Mouse (Mus musculus) left cerebral cortex, adult 8-10 months (tissue): ENCODE measurements around the gene Tbc1d10b. TPM values are rescaled to one million over a fixed set of nuclear protein-coding genes. Genes with fewer than 3 reads are reported as not detected.
"Not testable (repeated sequence)": the region's sequence is repeated elsewhere in the genome, so short reads cannot be mapped to it uniquely, and the experiment has no call there.

Experiments used
- DNase-seq, 2 experiments: peaks; one replicate each; pipeline ENCODE4 v3.0.0; 2022; ENCODE audit warnings: low spot score in 2 of 2
- total RNA-seq, 4 experiments: library from RNA; stranded (reverse); gene quantifications; 2 replicates each; pipeline ENCODE4 v1.2.4; 2022

Tbc1d10b gene
- 100 to 1,000 TPM in 2 of 4 experiments, 10 to 100 TPM in 2; 89.4 to 105 (median 96.9) TPM for total RNA-seq

DNA sequence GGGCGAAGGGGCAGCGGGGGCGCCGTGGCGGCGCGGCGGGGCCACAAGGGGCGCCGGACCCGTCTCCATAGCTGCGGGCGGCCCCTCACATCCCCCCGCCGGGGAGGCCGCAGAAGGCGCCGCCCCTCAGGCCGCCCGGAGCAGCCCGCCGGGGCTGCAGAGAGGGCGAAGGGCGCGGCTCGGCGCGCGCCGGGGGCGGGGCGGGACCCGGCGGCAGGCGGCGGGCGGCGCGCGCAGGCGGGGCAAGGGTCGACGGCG, at the start of gene Tbc1d10b:
TSS of gene Tbc1d10b (minus strand) at position 174 of the 258 bp plus-strand sequence.
- DNase-seq = no peak

DNA sequence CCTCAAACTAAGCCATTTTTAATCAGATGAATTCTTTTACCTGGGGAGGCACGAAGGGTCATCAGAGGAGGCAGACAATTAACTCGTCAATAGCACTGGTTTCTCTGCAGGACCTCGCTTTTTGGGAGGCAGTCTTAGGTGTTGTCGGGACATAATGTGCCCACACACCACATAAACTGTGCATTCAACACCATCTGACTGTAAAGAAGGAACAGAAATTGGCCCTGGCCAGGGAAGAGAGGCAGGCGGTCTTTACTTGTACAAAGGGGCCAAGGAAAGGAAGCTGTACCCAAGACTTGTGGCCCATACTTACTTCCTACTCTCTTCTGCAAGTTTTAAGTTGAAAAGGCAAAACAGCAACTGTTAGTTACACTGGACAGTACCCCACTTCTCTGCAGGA, 48.2 kb upstream of the Tbc1d10b start:
- no peak for DNase-seq

DNA sequence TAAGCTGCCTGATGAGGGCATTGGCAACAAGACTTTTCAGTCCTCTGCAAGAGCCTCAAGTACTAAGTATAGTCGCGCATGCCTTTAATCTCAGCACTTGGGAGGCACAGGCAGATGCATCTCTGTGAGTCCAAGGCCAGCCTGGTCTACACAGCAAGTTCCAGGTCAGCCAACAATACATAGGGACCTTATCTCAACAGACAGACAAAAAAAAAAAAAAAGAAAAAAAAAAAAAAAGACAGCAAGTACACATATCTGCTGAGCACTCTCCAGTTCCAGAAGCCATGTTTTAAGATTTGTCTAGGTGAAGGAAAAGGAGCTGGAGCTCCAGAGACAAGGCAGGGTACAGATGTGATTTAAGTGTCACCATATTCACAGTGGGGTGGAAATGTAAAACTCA, 47.7 kb upstream of the Tbc1d10b start:
- no peak for DNase-seq

DNA sequence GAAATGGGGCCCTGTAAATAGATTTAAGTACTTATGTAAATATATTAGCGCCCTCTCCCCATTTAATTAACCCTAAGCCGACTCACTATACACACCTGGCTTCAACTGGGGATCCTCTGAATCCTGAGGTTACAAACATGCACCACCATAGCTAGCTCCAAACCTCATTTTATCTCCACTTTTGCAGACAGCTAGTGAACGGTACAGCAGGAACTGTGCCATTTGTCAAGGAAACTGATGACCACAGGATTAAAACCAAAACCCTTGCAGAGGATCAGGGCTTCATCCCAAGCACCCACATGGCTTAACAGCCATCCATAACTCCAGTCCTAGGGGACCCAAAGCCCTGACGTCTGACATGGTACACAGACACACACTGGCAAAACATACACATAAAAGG, 46.7 kb upstream of the Tbc1d10b start:
- DNase-seq = no peak

DNA sequence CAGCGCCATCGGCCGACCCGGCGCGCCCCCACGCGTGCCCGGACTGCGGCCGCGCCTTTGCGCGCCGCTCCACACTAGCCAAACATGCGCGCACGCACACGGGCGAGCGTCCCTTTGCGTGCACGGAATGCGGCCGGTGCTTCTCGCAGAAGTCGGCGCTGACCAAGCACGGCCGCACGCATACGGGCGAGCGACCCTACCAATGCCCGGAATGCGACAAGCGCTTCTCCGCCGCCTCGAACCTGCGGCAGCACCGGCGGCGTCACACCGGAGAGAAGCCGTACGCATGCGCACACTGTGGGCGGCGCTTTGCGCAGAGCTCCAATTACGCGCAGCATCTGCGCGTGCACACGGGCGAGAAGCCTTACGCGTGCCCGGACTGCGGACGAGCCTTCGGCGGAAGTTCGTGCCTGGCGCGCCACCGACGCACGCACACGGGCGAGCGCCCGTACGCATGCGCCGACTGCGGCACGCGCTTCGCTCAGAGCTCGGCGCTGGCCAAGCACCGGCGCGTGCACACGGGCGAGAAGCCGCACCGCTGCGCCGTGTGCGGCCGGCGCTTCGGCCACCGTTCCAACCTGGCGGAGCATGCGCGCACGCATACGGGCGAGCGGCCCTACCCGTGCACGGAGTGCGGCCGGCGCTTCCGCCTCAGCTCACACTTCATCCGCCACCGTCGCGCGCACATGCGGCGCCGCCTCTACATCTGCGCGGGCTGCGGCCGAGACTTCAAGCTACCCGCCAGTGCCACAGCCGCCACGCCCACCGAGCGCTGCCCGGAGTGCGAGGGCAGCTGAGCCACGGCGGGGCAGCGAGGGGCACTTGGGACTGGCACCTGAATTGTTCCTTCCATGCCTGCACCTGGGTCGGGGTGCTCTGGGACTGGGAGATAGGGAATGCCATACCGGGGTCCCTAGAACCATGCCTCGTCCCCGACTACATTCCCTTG, 45.8 kb upstream of the Tbc1d10b start:
- peak; percentile 84 to 93 for DNase-seq

DNA sequence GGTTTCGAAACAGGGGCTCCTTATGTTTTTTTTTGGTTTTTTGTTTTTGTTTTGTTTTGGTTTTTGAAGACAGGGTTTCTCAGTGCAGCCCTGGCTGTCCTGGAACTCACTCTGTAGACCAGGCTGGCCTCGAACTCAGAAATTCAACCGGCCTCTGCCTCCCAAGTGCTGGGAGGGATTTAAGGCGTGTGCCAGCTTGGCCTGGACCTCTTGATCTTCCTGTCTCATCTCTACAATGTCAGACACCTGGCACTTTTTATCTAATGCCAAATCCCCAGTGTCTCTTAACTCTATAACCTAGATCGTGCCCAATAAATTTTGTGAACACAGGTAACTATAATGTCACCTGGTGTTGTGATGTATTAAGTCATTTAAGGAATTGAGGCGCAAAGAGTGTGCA, 45.1 kb upstream of the Tbc1d10b start:
- no peak for DNase-seq

DNA sequence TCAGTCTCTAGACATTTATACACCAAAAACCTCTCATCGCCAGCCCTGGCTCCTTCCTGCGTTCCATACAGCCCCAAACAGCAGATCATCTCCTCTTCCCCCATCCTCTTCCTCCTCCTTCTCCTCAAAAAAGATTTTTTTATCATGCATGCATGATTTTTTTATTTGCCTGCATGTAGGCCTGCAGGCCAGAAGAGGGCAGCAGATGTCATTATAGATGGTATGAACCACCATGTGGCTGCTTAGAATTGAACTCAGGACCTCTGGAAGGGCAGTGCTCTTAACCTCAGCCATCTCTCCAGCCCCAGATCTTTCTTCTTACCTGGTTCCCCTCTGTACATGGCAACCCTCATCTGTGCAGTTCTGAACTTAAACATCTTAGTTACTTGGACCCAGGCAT, 44.1 kb upstream of the Tbc1d10b start:
- no peak for DNase-seq

DNA sequence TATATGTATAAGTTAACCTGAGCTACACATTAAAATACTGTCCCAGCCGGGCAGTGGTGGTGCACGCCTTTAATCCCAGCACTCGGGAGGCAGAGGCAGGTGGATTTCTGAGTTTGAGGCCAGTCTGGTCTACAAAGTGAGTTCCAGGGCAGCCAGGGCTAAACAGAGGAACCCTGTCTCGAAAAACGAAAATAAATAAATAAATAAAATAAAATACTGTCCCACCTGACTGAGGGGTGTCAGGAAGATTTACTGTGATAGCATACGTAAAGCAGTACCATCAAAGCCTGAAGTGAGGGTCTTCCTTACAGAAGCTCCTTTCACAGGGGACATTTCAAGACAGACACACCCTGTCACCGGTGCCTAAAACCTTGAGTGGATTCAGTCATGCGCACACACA, 42.2 kb upstream of the Tbc1d10b start:
- DNase-seq = not testable (repeated sequence)

DNA sequence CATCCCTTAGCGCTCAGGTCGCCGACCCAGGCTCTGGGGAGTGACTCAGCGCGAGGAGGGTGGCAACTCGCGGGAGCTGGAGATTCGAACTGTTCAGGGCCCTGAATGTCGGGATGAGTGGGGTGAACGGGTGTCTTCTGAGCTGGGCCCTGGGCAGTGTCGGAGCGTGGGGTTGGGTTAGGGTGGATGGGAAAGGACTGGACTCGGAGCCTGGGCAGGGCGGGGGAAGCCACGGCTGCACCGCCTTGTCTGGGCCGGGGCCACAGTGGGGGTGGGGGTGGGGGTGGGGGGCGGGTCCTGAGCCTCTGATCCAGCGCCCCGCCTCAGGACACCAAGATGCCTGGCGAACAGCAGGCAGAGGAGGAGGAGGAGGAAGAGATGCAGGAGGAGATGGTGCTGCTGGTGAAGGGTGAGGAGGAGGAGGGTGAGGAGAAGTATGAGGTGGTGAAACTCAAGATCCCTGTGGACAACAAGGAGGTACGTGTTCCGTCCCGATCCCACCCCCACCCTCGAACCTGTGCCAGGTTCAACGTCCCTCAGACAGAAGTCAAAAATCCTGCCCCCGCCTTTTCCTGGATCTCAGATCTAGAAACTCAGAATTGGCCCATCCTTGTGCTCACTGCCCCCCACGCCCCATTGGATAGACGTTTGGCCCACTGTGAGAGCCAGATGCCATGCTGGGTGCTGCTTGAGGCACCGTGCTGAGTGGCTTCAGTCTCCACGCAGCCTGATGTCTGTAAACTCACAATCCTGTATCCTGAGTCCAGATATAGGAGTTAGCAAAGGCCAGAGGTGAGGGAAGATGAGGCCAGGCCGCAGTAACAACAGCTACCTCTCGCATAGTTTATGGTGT, 36.6 kb upstream of the Tbc1d10b start:
- no peak for DNase-seq

DNA sequence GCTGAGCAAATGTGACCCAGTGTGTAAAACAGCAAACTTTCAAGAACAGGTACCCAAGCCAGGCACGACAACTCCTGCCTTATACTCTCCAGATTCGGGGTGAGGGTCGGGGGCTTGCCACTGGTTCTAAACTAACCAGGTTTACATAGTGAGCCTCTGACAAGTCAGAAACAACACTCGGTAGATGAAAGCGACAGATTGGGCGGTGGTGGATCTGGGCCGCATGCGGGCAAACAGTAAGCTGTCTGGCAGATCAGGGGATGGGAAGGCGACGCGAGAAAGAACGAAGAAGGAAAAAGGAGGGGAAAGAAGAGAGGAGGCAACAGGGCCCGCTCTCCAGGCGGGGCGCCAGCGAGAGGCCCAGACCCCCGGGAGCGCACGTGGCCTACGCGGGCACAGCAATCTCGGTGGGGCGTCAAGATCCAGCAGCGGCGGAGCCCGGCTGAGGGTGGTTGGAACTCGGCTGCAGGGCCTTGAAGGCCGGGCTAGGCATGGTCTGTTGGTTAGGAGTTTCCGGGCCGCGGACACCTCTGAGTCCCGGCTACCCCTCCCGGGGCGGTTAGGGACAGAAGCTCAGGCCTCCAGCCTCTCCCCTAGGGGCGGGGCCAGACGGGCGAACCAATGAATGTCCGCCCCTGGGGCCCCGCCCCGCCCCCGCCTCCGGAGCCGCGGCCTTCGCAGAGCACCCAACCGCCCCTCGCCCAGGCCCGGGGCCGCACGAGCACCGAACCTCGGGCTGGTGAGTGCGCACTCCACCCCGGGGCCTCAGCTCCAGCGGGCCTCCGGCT, 35.8 kb upstream of the Tbc1d10b start, which contains the start of gene Zfp771:
TSS of gene Zfp771 (plus strand) at position 405 of the 788 bp plus-strand sequence.
- peak; percentile 79 to 94 for DNase-seq

DNA sequence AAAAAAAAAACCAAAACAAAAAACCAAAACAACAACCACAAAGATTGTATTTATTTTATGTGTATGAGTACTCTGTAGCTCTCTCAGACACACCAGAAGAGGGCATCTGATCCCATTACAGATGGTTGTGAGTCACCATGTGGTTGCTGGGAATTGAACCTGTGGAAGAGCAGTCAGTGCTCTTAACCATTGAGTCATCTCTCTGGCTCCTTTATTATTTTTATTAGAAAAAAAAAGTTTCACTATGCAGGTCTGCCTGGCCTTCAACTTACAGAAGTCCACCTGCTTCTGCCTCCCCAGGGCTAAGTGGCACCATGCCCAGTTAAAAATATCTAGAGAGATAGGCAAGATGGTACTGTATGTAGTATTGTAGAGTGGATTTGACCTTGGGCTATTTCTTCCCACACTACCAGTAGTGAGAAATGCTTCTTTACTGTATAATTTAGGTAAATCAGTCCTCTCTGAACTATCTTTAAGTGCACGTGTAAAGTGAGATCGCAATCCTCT, 35.1 kb upstream of the Tbc1d10b start:
- DNase-seq = no peak

DNA sequence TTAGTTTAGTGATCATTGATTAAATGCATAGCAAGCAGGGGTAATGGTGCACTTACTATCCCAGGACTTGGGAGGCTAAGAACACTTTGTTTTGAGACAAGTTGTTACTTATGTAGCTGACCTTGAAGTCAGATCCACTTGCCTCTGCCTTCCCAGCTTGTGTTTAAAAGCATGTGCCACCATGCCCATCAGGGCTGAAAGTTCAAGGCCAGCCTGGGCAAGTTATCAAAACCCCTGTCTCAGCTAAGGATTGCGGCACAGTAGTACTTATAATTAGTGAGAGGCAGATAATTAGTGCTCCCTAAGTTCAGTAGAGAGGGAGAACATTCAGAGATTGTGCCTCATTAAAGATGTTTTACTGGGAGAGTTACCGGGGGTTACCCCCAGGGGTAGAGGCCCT, 26.5 kb upstream of the Tbc1d10b start:
- DNase-seq = no peak

DNA sequence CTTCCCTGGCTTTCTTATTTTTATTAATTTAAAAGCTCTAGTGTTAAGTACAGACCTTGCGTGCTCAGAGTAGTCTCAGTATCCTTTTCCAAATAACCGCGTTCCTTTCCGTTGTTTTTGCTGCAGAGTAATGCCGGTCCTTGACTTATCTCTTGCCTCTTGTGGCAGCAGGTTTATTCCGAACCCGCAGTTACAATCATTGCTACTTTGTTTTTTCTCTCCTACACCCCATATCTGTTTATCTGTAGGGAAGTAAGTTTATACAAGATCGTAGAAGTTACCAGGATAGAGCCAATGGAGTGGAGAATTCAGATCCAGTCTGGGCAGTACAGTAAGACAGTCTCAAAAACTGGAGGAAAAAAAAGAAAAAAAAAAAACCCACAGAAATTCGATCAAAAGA, 25.5 kb upstream of the Tbc1d10b start:
- no peak for DNase-seq

DNA sequence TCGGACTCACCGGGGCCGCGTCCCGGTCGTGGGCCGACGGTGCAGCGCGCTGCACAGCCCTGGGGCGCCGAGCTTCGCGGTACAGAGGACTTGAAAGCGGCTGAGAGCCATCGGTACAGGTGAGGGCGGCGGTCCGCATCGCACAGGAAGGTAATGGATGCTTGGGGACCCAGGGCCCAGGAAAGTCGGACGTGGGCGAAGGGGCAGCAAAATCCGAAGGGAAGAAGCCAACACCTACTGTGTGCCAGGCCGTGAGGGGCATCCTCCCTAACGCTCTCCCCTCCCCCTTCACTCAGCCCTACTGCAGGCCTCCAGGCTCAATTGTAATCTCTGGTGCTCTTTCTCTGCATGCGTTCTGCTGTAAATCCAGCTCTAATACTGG, 25.1 kb upstream of the Tbc1d10b start:
- DNase-seq = no peak

DNA sequence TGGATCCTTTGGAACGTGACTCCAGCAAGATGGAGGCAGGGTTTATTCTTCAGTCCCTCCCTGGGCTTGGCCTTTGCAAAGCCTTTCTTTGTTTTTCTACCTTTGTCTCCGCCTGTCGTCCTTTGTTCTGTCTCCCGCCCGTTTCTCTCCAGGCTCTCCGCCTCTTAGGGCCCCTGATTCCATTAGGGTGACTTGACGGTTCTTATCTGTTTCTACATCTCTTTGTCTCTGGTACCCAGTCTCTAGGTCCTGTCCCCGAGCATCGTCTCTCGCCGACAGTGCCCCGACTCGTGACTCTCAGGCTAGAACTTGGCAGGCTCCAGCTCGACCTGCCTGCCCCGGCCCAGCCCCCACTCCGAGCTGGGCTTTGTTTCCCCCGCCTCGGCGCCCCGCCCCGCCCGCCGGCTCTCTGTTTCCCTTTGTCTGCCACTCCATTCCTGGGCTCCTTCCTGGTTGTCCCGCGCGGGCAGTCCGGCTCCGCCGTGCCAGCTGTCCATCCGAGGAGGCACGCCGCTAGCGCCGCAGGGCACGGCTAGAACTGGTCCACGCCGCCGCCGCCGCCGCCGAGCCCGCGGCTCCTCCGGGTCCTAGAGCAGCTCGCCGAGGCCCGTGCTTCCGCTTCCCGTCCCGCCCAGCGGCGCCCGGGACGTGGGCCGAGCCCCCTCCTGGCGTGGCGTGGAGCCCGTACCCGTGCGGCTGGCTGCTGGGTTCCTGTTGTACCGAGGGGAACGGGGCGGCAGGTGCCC, 24.5 kb upstream of the Tbc1d10b start, which contains the start of the genes Zfp553 and Sept1:
TSS of gene Zfp553 (plus strand) at position 440 of the 746 bp plus-strand sequence.
TSS of gene Sept1 (minus strand) at position 509 of the 746 bp plus-strand sequence.
- DNase-seq = peak; percentile 62 to 74

DNA sequence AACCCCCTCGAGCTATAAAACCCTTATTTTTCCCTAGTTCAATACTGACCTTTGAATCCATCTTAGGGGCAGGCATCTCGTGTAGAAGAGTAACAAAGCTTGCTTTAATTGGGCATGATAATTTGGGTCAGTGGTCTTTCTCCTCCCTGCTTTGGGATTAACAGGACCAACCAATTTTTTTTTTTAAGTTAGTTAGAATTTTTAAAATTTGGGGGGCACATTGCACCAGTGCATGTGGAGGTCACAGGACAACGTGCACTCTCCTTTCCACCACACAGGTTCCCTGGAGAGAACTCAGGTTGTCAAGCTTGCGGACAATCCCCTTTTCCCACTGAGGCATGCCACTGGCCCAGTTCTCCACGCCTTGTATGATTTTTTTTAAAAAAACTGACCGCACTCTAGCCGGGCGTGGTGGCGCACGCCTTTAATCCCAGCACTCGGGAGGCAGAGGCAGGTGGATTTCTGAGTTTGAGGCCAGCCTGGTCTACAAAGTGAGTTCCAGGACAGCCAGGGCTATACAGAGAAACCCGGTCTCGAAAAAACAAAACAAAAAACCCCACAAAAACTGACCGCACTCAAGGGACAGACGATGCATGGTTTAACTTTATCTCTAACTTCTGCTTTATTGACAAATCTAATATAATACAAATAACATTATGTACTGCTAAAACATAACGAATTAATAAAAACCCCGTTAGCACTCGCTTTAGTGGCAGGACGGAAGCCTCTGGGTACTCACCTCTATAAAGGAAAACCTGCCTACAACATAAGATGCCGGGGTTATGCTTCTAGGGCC, 23.8 kb upstream of the Tbc1d10b start:
- no peak for DNase-seq

DNA sequence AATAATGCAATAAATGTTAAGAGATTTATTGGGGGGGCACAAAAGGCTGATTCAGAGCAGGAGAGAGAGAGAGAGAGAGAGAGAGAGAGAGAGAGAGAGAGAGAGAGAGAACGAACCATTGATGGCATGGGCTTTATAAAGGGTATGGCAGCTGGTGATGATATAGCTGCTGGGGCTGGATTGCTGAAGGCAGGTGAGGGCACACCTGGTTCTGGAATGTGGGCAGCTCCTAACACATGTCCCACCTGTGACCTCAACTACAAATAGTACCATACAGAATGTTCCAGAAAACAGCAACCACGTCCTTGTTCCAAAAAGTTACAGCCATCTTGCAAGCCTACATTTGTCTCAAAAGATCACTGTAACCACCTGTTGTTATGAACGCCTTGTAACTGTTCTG, 23.1 kb upstream of the Tbc1d10b start:
- DNase-seq = no peak

DNA sequence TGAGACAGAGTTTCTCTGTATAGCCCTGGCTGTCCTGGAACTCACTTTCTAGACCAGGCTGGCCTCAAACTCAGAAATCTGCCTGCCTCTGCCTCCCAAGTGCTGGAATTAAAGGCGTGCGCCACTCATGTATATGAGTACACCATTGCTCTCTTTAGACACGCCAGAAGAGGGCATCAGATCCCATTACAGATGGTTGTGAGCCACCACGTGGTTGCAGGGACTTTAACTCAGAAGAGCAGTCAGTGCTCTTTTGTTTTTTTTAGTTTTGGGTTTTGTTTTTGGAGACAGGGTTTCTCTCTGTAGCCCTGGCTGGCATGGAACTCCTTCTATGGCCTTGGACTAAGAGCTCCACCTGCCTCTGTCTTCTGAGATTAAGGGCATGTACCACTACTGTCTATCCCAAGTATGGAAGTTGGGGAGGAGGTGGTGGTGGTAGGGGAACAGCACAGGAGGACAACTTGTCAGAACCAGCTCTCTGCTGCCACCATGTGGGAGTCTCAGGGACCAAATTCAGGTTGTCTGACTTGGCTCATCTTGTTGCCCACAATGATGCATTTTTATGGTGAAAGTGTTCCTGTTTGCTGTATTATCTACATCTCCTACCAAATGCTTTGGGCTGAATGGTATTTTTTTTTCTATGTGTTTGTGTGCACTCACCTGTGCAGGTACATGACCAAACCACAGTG, 20.5 kb upstream of the Tbc1d10b start:
- peak in 1 of 2 experiments; percentile 71 for DNase-seq
